Mouse (Mus musculus): ENCODE results near the gene Trp53tg5. TPM values are rescaled to one million over a fixed set of nuclear protein-coding genes. Genes with fewer than 3 reads are reported as not detected.

Trp53tg5 gene
- total RNA-seq, 2 experiments from 2014 or later = not detected

Other genes with a start within 250 kb of the Trp53tg5 start
- gene Svs2, start 235.3 kb downstream of the Trp53tg5 start, total RNA-seq (2021) = not detected
- not detected for gene Svs3b, start 217.1 kb downstream of the Trp53tg5 start, total RNA-seq (2021)
- gene Svs4, start 195.3 kb downstream of the Trp53tg5 start, total RNA-seq (2021) = not detected
- not detected for gene Svs3a, start 184.5 kb downstream of the Trp53tg5 start, total RNA-seq (2021)
- gene Svs6, start 157.0 kb downstream of the Trp53tg5 start, total RNA-seq (2021) = not detected
- gene Svs5, start 141.0 kb downstream of the Trp53tg5 start, total RNA-seq (2021) = not detected
- 1 to 10 TPM; 1.4 to 3.6 TPM for gene Slpi, start 84.6 kb downstream of the Trp53tg5 start, total RNA-seq (2021)
- not detected for gene Rbpjl, start 70.6 kb downstream of the Trp53tg5 start, total RNA-seq (2021)
- gene Matn4, start 68.6 kb downstream of the Trp53tg5 start, total RNA-seq (2021) = 1 to 10 TPM; 1.2 to 1.5 TPM
- 10 to 100 TPM; 20.0 to 27.0 TPM for gene Sdc4, start 29.8 kb downstream of the Trp53tg5 start, total RNA-seq (2021)
- gene Sys1, start 16.8 kb downstream of the Trp53tg5 start, total RNA-seq (2021) = 10 to 100 TPM; 21.2 to 21.9 TPM
- gene Gm20458, start 12.8 kb downstream of the Trp53tg5 start, total RNA-seq (2021) = 1 to 10 TPM; 3.0 to 5.3 TPM
- gene Dbndd2, start 12.4 kb upstream of the Trp53tg5 start, total RNA-seq (2021) = 10 to 100 TPM; 17.9 to 19.0 TPM
- gene Pigt, start 23.8 kb upstream of the Trp53tg5 start, total RNA-seq (2021) = 10 to 100 TPM; 43.1 to 45.9 TPM
- 10 to 100 TPM in 1 of 2 experiments, not detected in 1; 14.8 TPM for gene Wfdc2, start 88.7 kb upstream of the Trp53tg5 start, total RNA-seq (2021)
- gene Spint3, start 99.7 kb upstream of the Trp53tg5 start, total RNA-seq (2021) = not detected
- under 1 TPM; 0.29 to 0.48 TPM for gene Wfdc6a, start 111.7 kb upstream of the Trp53tg5 start, total RNA-seq (2021)
- gene Eppin, start 119.9 kb upstream of the Trp53tg5 start, total RNA-seq (2021) = not detected
- gene Wfdc6b, start 139.8 kb upstream of the Trp53tg5 start, total RNA-seq (2021) = not detected
- not detected for gene Wfdc8, start 139.9 kb upstream of the Trp53tg5 start, total RNA-seq (2021)
- not detected for gene Wfdc16, start 165.1 kb upstream of the Trp53tg5 start, total RNA-seq (2021)
- not detected for gene Wfdc10, start 182.3 kb upstream of the Trp53tg5 start, total RNA-seq (2021)
- gene Wfdc9, start 182.9 kb upstream of the Trp53tg5 start, total RNA-seq (2021) = not detected
- not detected for gene Wfdc11, start 200.4 kb upstream of the Trp53tg5 start, total RNA-seq (2021)
- gene Wfdc13, start 211.4 kb upstream of the Trp53tg5 start, total RNA-seq (2021) = not detected
- not detected for gene Spint4, start 224.8 kb upstream of the Trp53tg5 start, total RNA-seq (2021)
- not detected for gene Spint5, start 241.6 kb upstream of the Trp53tg5 start, total RNA-seq (2021)

Data from heart, postnatal 14 days (tissue).